Mouse (Mus musculus): ENCODE measurements around the gene Npepps. TPM values are rescaled to one million over a fixed set of nuclear protein-coding genes. Genes with fewer than 3 reads are reported as not detected.

Gene Npepps
- 175 and 265 TPM in 2 replicates for total RNA-seq (2023)

DNA sequence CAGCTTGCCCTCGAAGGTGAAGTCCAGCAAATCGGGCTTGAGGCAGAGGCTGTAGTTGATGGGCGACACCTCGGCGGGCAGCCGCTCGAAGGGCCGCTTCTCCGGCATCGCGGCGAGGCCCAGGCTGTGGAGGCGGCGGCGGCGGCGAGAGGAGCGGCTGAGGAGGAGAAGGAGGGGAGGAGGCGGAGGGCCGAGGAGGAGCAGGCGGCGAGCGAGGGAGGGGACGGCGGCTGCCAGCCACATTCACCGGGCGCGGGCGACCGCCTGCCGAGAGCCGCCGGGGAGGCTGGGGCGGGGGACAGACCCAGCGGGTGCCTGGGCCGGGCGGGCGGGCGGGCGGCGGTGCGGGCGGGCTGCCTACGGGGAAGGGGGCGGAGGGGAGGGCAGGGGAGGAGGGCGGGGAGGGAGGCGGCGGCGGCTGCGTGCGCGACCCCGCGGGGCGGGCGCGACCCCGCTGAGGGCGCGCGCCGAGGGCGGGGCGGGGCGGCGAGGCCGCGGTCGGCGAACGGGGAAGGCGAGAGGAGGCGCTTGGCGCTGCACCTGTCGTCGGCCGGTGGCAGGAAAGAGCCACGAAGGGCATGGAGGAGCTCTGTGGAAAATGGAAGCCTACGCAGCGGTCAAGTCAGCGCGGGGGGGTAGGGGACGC, at the start of gene Npepps:
Gene Npepps (minus strand): TSS at position 423 of the 646 bp plus-strand sequence.

DNA sequence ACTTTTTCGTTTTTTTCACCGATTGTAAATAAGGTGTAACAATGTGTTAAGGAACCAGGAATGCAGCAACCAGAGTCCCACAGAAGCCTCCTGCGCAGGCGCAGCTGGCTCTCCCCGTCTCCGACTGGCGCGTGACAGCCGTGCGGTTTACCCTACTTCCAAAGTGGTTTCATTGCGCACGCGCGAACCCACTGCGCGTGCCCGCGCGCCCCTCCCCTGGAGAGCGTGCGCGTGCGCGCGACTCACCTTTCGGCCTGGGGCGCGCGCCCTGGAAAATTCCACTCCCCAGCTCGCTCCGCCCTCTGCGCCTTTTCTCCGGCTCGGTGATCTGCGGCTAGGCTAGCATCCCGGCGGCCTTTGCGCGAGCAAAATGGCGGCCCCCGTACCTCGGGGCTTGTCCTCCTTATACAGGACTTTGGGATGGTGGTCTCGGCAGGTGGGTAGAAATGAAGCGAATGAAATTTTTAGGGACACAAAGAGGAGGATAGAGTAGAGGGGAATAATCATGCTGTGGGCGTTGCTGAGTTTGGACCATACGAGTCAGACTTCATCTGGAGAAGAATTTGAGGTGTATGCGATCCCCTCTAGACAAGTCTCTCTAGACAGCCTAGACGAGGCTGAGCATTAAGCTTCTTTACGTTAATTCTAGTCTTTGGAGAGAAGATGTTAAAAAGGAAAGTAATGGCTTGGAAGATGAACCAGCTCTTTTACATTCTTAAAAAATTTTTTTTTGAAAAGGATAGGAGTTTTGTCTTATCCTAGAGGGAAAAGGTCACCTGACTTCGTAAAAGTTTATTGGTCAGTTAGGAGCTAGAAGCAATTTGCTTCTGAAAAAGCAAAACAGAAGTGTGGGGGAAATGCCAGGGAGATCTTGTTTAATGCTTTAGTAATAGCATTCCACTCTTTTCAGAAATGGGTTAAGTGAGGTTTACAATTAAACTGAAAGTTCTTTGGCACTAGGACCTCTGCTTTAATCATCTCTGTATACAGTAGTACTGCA, 35.4 kb upstream of the Npepps start, which contains the start of gene Mrpl45:
Gene Mrpl45 (plus strand): TSS at position 213 of the 1,000 bp plus-strand sequence.

DNA sequence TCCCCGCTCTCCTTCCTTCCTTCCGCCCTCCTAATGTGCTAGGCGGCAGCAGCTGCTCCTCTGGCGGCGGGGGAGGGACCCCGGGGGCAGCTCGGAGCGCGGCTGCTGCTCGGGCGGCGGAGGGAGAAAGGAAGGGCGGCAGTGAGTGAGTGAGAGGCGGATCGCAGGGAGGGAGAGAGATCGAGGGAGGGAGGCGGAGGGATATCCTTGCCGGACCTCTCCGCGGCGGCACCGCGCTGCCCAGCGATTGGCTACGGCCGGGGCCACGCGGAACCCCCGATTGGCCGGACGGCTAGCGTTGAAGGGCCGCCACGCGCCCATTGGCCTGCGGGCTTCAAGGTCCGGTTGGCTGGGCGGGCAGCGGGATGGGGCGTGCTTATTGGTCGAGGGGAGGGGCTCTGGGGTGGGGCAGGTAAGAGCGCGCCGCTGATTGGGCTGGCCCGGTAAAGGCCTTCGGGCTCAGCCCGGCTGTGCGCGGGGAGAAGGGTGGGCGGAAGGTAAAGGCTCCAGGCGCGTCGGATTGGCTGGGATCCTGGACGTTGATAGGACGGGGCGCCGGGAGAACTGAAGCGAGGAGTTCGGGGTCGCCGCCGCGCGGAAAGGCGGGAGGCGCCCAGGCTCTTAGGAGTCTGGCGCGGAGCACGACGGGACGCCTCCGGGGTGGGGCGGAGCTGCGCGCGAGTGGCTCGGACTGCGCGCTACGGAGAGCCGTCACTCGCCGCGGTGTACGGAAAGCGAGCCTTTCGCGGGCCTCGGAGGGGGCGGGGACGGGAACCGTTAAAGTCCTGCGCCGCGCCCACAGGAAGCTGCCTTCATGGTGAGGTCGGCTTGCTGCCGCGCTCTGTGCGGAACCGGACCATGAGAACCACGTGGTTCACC, 92.4 kb downstream of the Npepps start, which contains the start of gene Kpnb1:
Gene Kpnb1 (minus strand): TSS at position 118 of the 879 bp plus-strand sequence.

Other genes starting within 250 kb of the Npepps start
- 0.79 and 1.0 TPM in 2 replicates for gene Lrrc46, start 239.2 kb downstream of the Npepps start, total RNA-seq (2023)
- gene Mrpl10, start 239.1 kb downstream of the Npepps start, total RNA-seq (2023) = 35.7 and 42.5 TPM in 2 replicates
- gene Osbpl7, start 230.0 kb downstream of the Npepps start, total RNA-seq (2023) = 26.7 and 33.3 TPM in 2 replicates
- gene Tbx21, start 165.3 kb downstream of the Npepps start, total RNA-seq (2023) = not detected in 2 replicates
- gene Tbkbp1, start 129.1 kb downstream of the Npepps start, total RNA-seq (2023) = 41.1 and 50.6 TPM in 2 replicates
- gene Kpnb1, start 92.8 kb downstream of the Npepps start, total RNA-seq (2023) = 70.1 and 104 TPM in 2 replicates
- gene Mrpl45, start 35.1 kb upstream of the Npepps start, total RNA-seq (2023) = 9.8 and 12.8 TPM in 2 replicates
- not detected in 2 replicates for gene Gpr179, start 71.4 kb upstream of the Npepps start, total RNA-seq (2023)
- 5.8 and 12.0 TPM in 2 replicates for gene Socs7, start 81.9 kb upstream of the Npepps start, total RNA-seq (2023)
- gene Arhgap23, start 134.9 kb upstream of the Npepps start, total RNA-seq (2023) = 36.3 and 40.0 TPM in 2 replicates
- not detected in 2 replicates for gene 4933428G20Rik, start 219.7 kb upstream of the Npepps start, total RNA-seq (2023)